Mouse (Mus musculus) left cerebral cortex, adult 2 months (tissue): ENCODE measurements around the gene Fbxl12. TPM values are rescaled to one million over a fixed set of nuclear protein-coding genes. Genes with fewer than 3 reads are reported as not detected.
"Not testable (repeated sequence)": the region's sequence is repeated elsewhere in the genome, so short reads cannot be mapped to it uniquely, and the experiment has no call there.

ENCODE experiments used
- DNase-seq, 2 experiments: peaks; one replicate each; pipeline ENCODE4 v3.0.0; 2021 to 2022; ENCODE audit warnings: low spot score in 2 of 2, mixed read lengths in 1 of 2; ENCODE audit errors: extremely low spot score in 1 of 2
- H3K27ac ChIP-seq: fragments of 200-600 bp; 2 replicates; pipeline ENCODE4 v1.8.1; 2022
- H3K4me3 ChIP-seq: fragments of 200-600 bp; 2 replicates; pipeline ENCODE4 v1.8.1; 2022
- CTCF ChIP-seq: fragments of 200-600 bp; IDR thresholded peaks from 2 replicates; pipeline ENCODE4 v1.8.1; 2022; ENCODE audit warnings: antibody characterized with exemption, mild to moderate bottlenecking, moderate library complexity
- intact Hi-C: fragments of 180-260 bp; cut with DNase I; formaldehyde crosslinking; loops from one replicate; pipeline ENCODE4 v1.15.1; 2025
- total RNA-seq, 2 experiments: library from RNA; stranded (reverse); gene quantifications; 2 replicates each; pipeline ENCODE4 v1.2.3; 2021

Fbxl12 gene
- total RNA-seq, 2 experiments from 2014 or later, result 26.4 to 28.6 TPM

GRCm38 (mm10) chr9:20645121-20645520 lies 554 bp upstream of the Fbxl12 start:
- no peak for DNase-seq
- TF ChIP-seq CTCF, result no peak
- H3K4me3 ChIP-seq, result peak overlapping the region; percentile 95
- intact Hi-C loops, result loop anchor here (2.0 to 10.0 kb wide), 2 partner anchors 64 to 150 kb away; partner anchors contain the start of genes Zfp426 and Zfp846
- H3K27ac ChIP-seq, result peak overlapping the region; percentile 84

DNA sequence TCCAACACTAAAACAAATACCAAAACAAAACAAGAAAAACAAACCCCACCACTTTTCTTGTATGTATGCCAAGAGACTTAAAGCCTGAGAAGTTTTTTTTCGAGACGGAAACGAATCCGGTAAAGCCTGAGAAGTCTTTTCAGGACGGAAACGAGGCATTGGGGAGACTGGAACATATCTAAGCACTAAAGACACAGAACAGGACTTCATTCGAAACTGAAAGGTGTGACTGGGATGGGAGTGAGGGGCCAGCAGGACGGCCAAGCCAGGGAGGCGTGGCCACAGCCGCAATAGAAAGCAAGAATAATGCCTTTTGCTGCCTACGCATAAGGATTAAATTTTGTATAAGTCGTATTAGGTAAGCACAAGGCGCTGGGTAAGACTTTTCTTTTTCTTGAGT lies 786 bp downstream of the Fbxl12 start:
- no peak for TF ChIP-seq CTCF
- intact Hi-C loops, result loop anchor here (2.0 to 10.0 kb wide), 2 partner anchors 63 to 149 kb away; partner anchors contain the start of genes Zfp426 and Zfp846
- Histone ChIP-seq H3K4me3 (peak overlapping the region; percentile 95), H3K27ac (peak overlapping the region; percentile 84; the same call in 1 of the 2 replicates)
- no peak for DNase-seq

DNA sequence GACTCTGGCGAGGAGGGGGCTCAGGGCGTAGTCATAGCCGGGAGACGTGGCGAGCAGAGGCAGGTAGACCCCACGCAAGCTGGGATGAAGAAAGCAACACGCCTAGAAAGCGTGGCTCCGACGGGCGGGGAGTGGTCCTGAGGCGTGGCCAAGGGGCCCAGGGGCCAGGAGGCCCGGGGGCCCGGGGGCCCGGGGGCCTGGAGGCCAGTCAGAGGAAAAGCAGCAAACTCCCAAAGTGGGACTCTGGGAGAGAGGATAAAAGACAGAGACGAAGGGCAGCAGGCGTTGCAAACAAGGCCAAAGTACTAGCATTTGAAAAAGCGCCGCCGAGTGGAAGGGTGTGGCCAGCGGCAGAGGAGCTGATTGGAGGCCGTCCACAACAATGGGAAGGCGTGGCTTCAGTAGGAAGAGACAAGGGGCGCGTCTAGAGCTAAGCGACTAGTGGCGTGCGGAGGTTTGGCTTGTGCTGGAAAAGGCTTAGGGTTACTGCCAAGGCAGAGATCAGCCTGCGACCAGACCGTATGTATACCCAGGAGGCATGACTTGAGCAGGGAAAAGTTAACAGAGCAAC lies 1.6 kb downstream of the Fbxl12 start:
- intact Hi-C loops, result loop anchor here (10.0 kb wide), 1 partner anchor 148 kb away; the partner anchor contains the start of gene Zfp426
- no peak for TF ChIP-seq CTCF
- DNase-seq, result peak; percentile 58 to 71
- Histone ChIP-seq H3K4me3 (peak overlapping the region; percentile 95), H3K27ac (no peak overlapping the region)

- peak; percentile 33 to 40 for DNase-seq
Measured at GRCm38 (mm10) chr9:20642101-20642895, 2.3 kb downstream of the Fbxl12 start, which contains the start of gene Ubl5. TSS of gene Ubl5 (plus strand) at chr9:20642878.

GRCm38 (mm10) chr9:20641501-20641900 lies 3.1 kb downstream of the Fbxl12 start:
- no peak for TF ChIP-seq CTCF
- peak overlapping the region; percentile 95 for H3K4me3 ChIP-seq
- H3K27ac ChIP-seq, result no peak overlapping the region
- peak in 1 of 2 experiments; percentile 9 for DNase-seq
- intact Hi-C loops, result loop anchor here (10.0 kb wide), 1 partner anchor 147 kb away; the partner anchor contains the start of gene Zfp426

More at GRCm38 (mm10) chr9:20642101-20642895, 2.3 kb downstream of the Fbxl12 start, which contains the start of gene Ubl5:
- TF ChIP-seq CTCF, result no peak
- Histone ChIP-seq H3K4me3 (peak within 1 kb of the TSS; percentile 95), H3K27ac (no peak within 1 kb of the TSS)
- intact Hi-C loops, result loop anchor here (10.0 kb wide), 1 partner anchor 147 kb away; the partner anchor contains the start of gene Zfp426

DNA sequence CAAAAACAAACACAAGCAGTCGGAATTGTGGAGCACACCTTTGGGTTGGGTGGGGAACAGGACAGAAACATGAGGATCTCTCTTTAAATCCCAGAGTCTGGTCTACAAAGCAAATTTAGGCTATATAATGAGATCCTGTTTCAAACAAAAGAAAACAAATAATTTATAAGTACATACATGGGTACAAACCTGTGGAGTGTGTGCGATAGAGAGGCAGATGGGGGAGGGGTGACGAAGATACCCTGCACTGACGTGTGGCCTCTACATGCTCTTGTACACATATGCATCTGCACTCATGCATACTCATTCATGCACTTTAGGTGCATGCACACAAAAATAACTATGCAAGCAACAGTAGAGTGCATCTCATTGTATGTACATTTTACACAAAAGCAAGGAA lies 5.1 kb downstream of the Fbxl12 start:
- Histone ChIP-seq H3K27ac (no peak overlapping the region), H3K4me3 (no peak overlapping the region)
- no peak for TF ChIP-seq CTCF
- intact Hi-C loops, result no loop called here
- DNase-seq, result no peak

DNA sequence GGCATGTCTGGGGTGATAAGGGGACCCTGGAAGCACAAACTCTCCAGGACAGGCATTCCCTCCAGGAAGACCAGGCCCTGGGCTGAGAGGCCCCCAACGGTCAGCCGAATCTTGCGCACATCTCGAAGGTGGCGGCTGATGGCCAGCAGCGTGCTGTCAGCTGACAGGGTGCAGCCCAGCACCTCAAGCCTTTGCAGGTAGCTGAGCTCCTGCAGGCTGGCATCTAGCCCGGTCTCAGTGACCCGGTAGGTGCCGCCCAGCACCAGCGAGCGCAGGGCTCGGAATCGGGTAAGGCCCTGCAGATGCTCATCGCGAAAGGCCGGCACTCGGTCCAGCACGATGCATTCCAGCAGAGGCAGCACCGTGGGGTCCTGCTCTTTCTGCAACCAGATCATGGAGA lies 6.0 kb downstream of the Fbxl12 start:
- Histone ChIP-seq H3K27ac (no peak overlapping the region), H3K4me3 (no peak overlapping the region)
- TF ChIP-seq CTCF, result no peak
- intact Hi-C loops, result no loop called here
- DNase-seq, result peak in 1 of 2 experiments; percentile 8

- Histone ChIP-seq H3K27ac (no peak overlapping the region), H3K4me3 (no peak overlapping the region)
- intact Hi-C loops, result no loop called here
- peak in 1 of 2 experiments; percentile 10 for DNase-seq
- no peak for TF ChIP-seq CTCF
Measured at GRCm38 (mm10) chr9:20636790-20637189, 7.8 kb downstream of the Fbxl12 start.

GRCm38 (mm10) chr9:20636256-20636655 lies 8.3 kb downstream of the Fbxl12 start:
- TF ChIP-seq CTCF, result no peak
- DNase-seq, result no peak
- intact Hi-C loops, result no loop called here
- no peak overlapping the region for H3K4me3 ChIP-seq
- no peak overlapping the region for H3K27ac ChIP-seq

GRCm38 (mm10) chr9:20635676-20636075 lies 8.9 kb downstream of the Fbxl12 start:
- H3K4me3 ChIP-seq, intact Hi-C loops, H3K27ac ChIP-seq: not testable (repeated sequence)
- peak in 1 of 2 experiments; percentile 8 for DNase-seq

DNA sequence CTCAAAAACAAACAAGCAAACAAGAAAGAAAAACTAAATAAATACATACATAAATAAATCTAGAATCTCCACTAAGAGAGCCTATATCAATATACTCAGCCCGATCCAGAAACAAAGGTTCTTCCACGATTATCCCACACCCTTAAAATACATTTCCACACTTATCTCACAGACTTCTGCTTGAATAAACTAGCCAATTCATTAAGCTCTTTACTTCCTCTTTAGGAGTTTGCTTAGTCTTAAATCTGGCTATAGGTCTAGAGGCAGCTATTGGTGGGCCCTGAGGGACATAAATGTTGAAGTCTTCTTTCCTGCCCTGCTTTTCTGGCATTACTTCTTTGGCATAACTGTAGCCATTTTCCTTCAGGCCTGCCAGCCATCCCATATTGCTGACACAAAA lies 13.2 kb downstream of the Fbxl12 start:
- no peak for DNase-seq
- intact Hi-C loops, result no loop called here
- TF ChIP-seq CTCF, result no peak
- H3K27ac ChIP-seq, result no peak overlapping the region
- no peak overlapping the region for H3K4me3 ChIP-seq

- DNase-seq, result no peak
- TF ChIP-seq CTCF, result no peak
- Histone ChIP-seq H3K4me3 (no peak overlapping the region), H3K27ac (no peak overlapping the region)
- intact Hi-C loops, result no loop called here
Measured at GRCm38 (mm10) chr9:20616685-20617084, 27.9 kb downstream of the Fbxl12 start.
